Mouse (Mus musculus): ENCODE measurements around the gene Dbh. TPM values are rescaled to one million over a fixed set of nuclear protein-coding genes. Genes with fewer than 3 reads are reported as not detected.

The Dbh gene
- polyA plus RNA-seq, 1 experiment: 6.3 TPM

- Histone ChIP-seq H3K27ac (ENCODE audit: insufficient read depth, low read length) (no peak overlapping the region), H3K4me3 (replicated peaks; ENCODE audit: insufficient read depth, low read depth, low read length) (no peak overlapping the region), H3K27me3 (ENCODE audit: control insufficient read depth, insufficient read depth, low read length) (no peaks in the 10 kb centered on the region), H3K4me1 (ENCODE audit: control insufficient read depth, insufficient read depth, low read length) (peaks cover 23% of the 10 kb centered on the region)
- no peak for TF ChIP-seq CTCF (IDR thresholded peaks at IDR 0.05; ENCODE audit: borderline replicate concordance, insufficient read depth, low read depth, low read length)
- TF ChIP-seq POLR2A (IDR thresholded peaks at IDR 0.05; ENCODE audit: borderline replicate concordance, insufficient read depth, low read length): no peak
- 7% methylated on average over 7 of the region's 7 CpGs for whole genome bisulfite sequencing
- DNase-seq: peak; percentile 66 to 67
These were observed 58.0 kb downstream of the Dbh start for GRCm38 (mm10) chr2:27223012-27223421.

GRCm38 (mm10) chr2:27226572-27226971 lies 61.5 kb downstream of the Dbh start:
- Histone ChIP-seq H3K4me1 (ENCODE audit: control insufficient read depth, insufficient read depth, low read length) (peaks cover 35% of the 10 kb centered on the region), H3K4me3 (replicated peaks; ENCODE audit: insufficient read depth, low read depth, low read length) (no peak overlapping the region), H3K27me3 (ENCODE audit: control insufficient read depth, insufficient read depth, low read length) (no peaks in the 10 kb centered on the region), H3K27ac (ENCODE audit: insufficient read depth, low read length) (no peak overlapping the region)
- no peak for TF ChIP-seq POLR2A (IDR thresholded peaks at IDR 0.05; ENCODE audit: borderline replicate concordance, insufficient read depth, low read length)
- no peak for TF ChIP-seq CTCF (IDR thresholded peaks at IDR 0.05; ENCODE audit: borderline replicate concordance, insufficient read depth, low read depth, low read length)
- WGBS: 91% methylated on average over 7 of the region's 7 CpGs
- no peak for DNase-seq

DNA sequence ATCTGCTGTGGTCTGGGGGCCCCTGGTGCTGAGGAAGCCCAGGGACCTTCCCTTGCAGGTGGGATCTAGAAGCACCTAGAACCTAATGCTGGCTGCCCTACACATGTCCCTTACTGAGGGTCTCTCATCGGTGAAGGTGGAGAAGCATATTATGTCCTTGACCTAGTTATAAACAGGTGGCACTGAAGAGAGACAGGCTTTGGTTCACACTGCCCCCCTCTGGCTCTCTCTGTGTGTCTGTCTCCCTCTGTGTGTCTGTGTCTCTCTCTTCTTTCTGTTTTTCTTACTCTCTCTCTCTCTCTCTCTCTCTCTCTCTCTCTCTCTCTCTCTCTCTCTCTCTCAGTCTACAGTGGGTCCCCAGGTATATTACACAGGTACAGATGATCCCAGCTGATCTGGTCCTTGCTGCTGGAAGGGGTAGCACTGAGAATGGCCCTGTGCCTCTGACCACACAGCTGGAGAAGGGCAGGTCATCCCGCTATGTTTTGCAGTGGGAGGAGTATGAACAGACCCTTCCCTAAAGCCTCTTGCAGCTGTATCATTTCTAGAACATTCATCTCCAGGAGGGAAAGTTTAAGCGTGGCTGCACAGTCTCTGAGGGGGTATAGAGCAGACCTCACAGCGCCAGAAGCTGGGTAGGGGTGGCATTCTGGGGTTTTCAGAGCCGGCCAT lies 63.9 kb downstream of the Dbh start:
- no peaks in the 10 kb centered on the region for H3K27me3 ChIP-seq (ENCODE audit: control insufficient read depth, insufficient read depth, low read length)
- H3K4me3 ChIP-seq (replicated peaks; ENCODE audit: insufficient read depth, low read depth, low read length): no peak overlapping the region
- DNase-seq: peak in 1 of 2 experiments; percentile 7
- peaks cover 19% of the 10 kb centered on the region for H3K4me1 ChIP-seq (ENCODE audit: control insufficient read depth, insufficient read depth, low read length)
- TF ChIP-seq CTCF (IDR thresholded peaks at IDR 0.05; ENCODE audit: borderline replicate concordance, insufficient read depth, low read depth, low read length) (no peak; the same call in 1 of the 2 replicates), POLR2A (IDR thresholded peaks at IDR 0.05; ENCODE audit: borderline replicate concordance, insufficient read depth, low read length) (no peak)
- H3K27ac ChIP-seq (ENCODE audit: insufficient read depth, low read length): no peak overlapping the region
- WGBS: 34% methylated on average over 5 of the region's 5 CpGs

- Histone ChIP-seq H3K27me3 (ENCODE audit: control insufficient read depth, insufficient read depth, low read length) (no peaks in the 10 kb centered on the region), H3K4me3 (replicated peaks; ENCODE audit: insufficient read depth, low read depth, low read length) (no peak overlapping the region), H3K27ac (ENCODE audit: insufficient read depth, low read length) (0 out of 2 replicates have a peak overlapping the region, but pooled peaks have one; percentile 4), H3K4me1 (ENCODE audit: control insufficient read depth, insufficient read depth, low read length) (peaks cover 19% of the 10 kb centered on the region)
- DNase-seq: peak; percentile 49 to 60
- WGBS: 4% methylated on average over 2 of the region's 2 CpGs
- TF ChIP-seq CTCF (IDR thresholded peaks at IDR 0.05; ENCODE audit: borderline replicate concordance, insufficient read depth, low read depth, low read length) (no peak), POLR2A (IDR thresholded peaks at IDR 0.05; ENCODE audit: borderline replicate concordance, insufficient read depth, low read length) (no peak)
These were observed 64.6 kb downstream of the Dbh start for GRCm38 (mm10) chr2:27229481-27230105.

DNA sequence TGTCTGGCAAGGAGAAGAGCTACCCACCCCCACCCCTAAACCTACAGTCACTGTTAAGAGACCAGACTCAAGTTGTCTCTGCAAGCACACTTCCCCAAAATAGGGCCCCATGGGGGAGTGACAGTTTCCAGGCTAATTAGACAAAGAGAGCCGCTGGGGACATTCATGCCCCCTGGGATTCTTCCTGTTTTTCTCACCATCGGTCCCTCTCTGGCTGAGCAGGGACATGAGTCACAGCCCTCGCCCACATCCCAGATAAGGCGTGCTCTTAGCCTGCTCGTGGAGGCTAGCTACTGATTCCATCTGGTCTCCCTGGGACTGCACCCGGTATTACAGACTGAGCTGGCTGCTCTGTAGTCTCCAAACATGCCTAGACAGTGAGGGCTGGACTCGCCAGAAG lies 67.3 kb downstream of the Dbh start:
- no peak overlapping the region for H3K27ac ChIP-seq (ENCODE audit: insufficient read depth, low read length)
- WGBS: 50% methylated on average over 7 of the region's 7 CpGs
- no peaks in the 10 kb centered on the region for H3K27me3 ChIP-seq (ENCODE audit: control insufficient read depth, insufficient read depth, low read length)
- TF ChIP-seq CTCF (IDR thresholded peaks at IDR 0.05; ENCODE audit: borderline replicate concordance, insufficient read depth, low read depth, low read length) (no peak), POLR2A (IDR thresholded peaks at IDR 0.05; ENCODE audit: borderline replicate concordance, insufficient read depth, low read length) (no peak)
- H3K4me1 ChIP-seq (ENCODE audit: control insufficient read depth, insufficient read depth, low read length): peaks cover 19% of the 10 kb centered on the region
- DNase-seq: no peak
- H3K4me3 ChIP-seq (replicated peaks; ENCODE audit: insufficient read depth, low read depth, low read length): no peak overlapping the region

Other genes with a start within 250 kb of the Dbh start
- 58.6 and 60.9 TPM in 2 replicates for gene Surf2, start 248.9 kb upstream of the Dbh start, polyA plus RNA-seq (2012; rRNA removed)
- gene Surf1, start 248.7 kb upstream of the Dbh start, polyA plus RNA-seq (2012; rRNA removed): 153 and 159 TPM in 2 replicates
- 54.9 and 60.5 TPM in 2 replicates for gene Surf4, start 231.3 kb upstream of the Dbh start, polyA plus RNA-seq (2012; rRNA removed)
- gene Stkld1, start 231.2 kb upstream of the Dbh start, polyA plus RNA-seq (2012; rRNA removed): 0.28 and 0.30 TPM in 2 replicates
- 70.3 and 72.2 TPM in 2 replicates for gene Rexo4, start 200.8 kb upstream of the Dbh start, polyA plus RNA-seq (2012; rRNA removed)
- gene Adamts13, start 191.8 kb upstream of the Dbh start, polyA plus RNA-seq (2012; rRNA removed): 0.59 TPM in 1 of 2 replicates, not detected in the other
- gene Cacfd1, start 155.3 kb upstream of the Dbh start, polyA plus RNA-seq (2012; rRNA removed): 65.8 and 66.5 TPM in 2 replicates
- 45.4 and 49.8 TPM in 2 replicates for gene Slc2a6, start 137.2 kb upstream of the Dbh start, polyA plus RNA-seq (2012; rRNA removed)
- gene Mymk, start 93.1 kb upstream of the Dbh start, polyA plus RNA-seq (2012; rRNA removed): 0.22 and 0.43 TPM in 2 replicates
- gene Adamtsl2, start 85.9 kb upstream of the Dbh start, polyA plus RNA-seq (2012; rRNA removed): 3.8 and 4.1 TPM in 2 replicates
- 19.7 and 24.3 TPM in 2 replicates for gene Fam163b, start 22.7 kb upstream of the Dbh start, polyA plus RNA-seq (2012; rRNA removed)
- gene Sardh, start 83.1 kb downstream of the Dbh start, polyA plus RNA-seq (2012; rRNA removed): 10.5 and 11.3 TPM in 2 replicates